Mouse (Mus musculus) monocyte, adult 2 months (primary cell): ENCODE measurements around the gene Sec24b.

Source experiments
- DNase-seq, 2 experiments: peaks; one replicate each; pipeline ENCODE4 v3.0.0; 2022; ENCODE audit warnings: low spot score in 2 of 2, low read depth in 1 of 2

The Sec24b gene

GRCm38 (mm10) chr3:129981756-129982155, 79.6 kb downstream of the Sec24b start:
- no peak for DNase-seq

GRCm38 (mm10) chr3:129979510-129979909, 81.8 kb downstream of the Sec24b start:
- no peak for DNase-seq

GRCm38 (mm10) chr3:129978716-129979115, 82.6 kb downstream of the Sec24b start:
- DNase-seq = no peak

GRCm38 (mm10) chr3:129976317-129976716, 85.0 kb downstream of the Sec24b start:
- DNase-seq = no peak

- no peak for DNase-seq
Measured at GRCm38 (mm10) chr3:129970529-129971515, 90.5 kb downstream of the Sec24b start.

GRCm38 (mm10) chr3:129969432-129970395, 91.6 kb downstream of the Sec24b start, which contains the start of gene Mcub:
Gene Mcub (minus strand): TSS chr3:129970206.
- DNase-seq = peak; percentile 47 to 54

- no peak for DNase-seq
Measured at GRCm38 (mm10) chr3:129969031-129969430, 92.3 kb downstream of the Sec24b start.

- no peak for DNase-seq
Measured at GRCm38 (mm10) chr3:129967874-129968273, 93.5 kb downstream of the Sec24b start.

GRCm38 (mm10) chr3:129964681-129965080, 96.7 kb downstream of the Sec24b start:
- no peak for DNase-seq

- no peak for DNase-seq
Measured at GRCm38 (mm10) chr3:129962533-129962932, 98.8 kb downstream of the Sec24b start.

- no peak for DNase-seq
Measured at GRCm38 (mm10) chr3:129953296-129953695, 108.1 kb downstream of the Sec24b start.

- peak in 1 of 2 experiments; percentile 15 for DNase-seq
Measured at GRCm38 (mm10) chr3:129949158-129949773, 112.1 kb downstream of the Sec24b start.

GRCm38 (mm10) chr3:129948359-129948758, 113.0 kb downstream of the Sec24b start:
- peak; percentile 60 to 75 for DNase-seq

GRCm38 (mm10) chr3:129946217-129946914, 115.0 kb downstream of the Sec24b start:
- no peak for DNase-seq

- no peak for DNase-seq
Measured at GRCm38 (mm10) chr3:129943813-129944212, 117.5 kb downstream of the Sec24b start.

GRCm38 (mm10) chr3:129941291-129941690, 120.1 kb downstream of the Sec24b start:
- DNase-seq = no peak

- no peak for DNase-seq
Measured at GRCm38 (mm10) chr3:129940780-129941179, 120.6 kb downstream of the Sec24b start.

- DNase-seq = no peak
Measured at GRCm38 (mm10) chr3:129939058-129939457, 122.3 kb downstream of the Sec24b start.

GRCm38 (mm10) chr3:129937848-129938247, 123.5 kb downstream of the Sec24b start:
- no peak for DNase-seq

- DNase-seq = peak; percentile 6 to 50
Measured at GRCm38 (mm10) chr3:129936561-129936960, 124.8 kb downstream of the Sec24b start.
